Mouse (Mus musculus): ENCODE measurements at regions not wholly inside any gene's neighbourhood (a gene's known extent, or its start where the extent isn't known, plus 50 kb on each side); places are given as distances from the start of the nearest gene placed in this dataset.
"Not testable (repeated sequence)": the region's sequence is repeated elsewhere in the genome, so short reads cannot be mapped to it uniquely, and the experiment has no call there.

DNA sequence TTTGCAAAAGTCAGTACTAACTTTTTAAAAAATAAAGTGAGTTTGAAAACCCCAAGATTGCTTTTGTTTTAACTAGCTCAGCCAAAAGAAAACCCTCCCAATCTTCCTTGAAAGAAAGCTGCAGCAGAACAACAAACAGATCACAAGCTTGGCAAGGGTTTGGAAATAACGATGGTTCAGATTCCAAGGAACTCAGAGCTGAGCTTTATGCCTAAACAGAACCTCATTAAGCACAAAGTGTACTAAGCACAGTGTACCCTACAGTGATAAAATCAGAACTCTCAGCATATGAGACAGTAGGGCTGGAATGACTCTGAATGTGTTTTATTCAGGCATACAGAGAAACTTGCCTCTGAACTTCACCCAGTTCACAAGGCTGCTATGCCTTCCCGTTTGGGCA lies 77.9 kb upstream of the Pnpt1 start:
- ATAC-seq (ENCODE audit: insufficient number of reproducible peaks, low FRiP score, low TSS enrichment, low read depth) (no peak), DNase-seq (ENCODE audit: low spot score) (no peak)
- Histone ChIP-seq H3K27me3 (ENCODE audit: control insufficient read depth, insufficient read depth, low read length) (no peaks in the 10 kb centered on the region), H3K4me3 (ENCODE audit: low read depth, low read length) (no peak overlapping the region), H3K4me2 (ENCODE audit: low read depth, severe bottlenecking) (no peak overlapping the region), H3K36me3 (ENCODE audit: control insufficient read depth, insufficient read depth, low read length) (no peaks in the 10 kb centered on the region), H3K9ac (ENCODE audit: low read length) (no peak overlapping the region), H3K9me3 (ENCODE audit: control insufficient read depth, low read length) (no peaks in the 10 kb centered on the region), H3K4me1 (ENCODE audit: control insufficient read depth, insufficient read depth, low read length) (no peaks in the 10 kb centered on the region), H3K27ac (replicated peaks; ENCODE audit: low read depth, low read length) (no peak overlapping the region)
- 60% methylated on average over 2 of the region's 2 CpGs for WGBS

DNA sequence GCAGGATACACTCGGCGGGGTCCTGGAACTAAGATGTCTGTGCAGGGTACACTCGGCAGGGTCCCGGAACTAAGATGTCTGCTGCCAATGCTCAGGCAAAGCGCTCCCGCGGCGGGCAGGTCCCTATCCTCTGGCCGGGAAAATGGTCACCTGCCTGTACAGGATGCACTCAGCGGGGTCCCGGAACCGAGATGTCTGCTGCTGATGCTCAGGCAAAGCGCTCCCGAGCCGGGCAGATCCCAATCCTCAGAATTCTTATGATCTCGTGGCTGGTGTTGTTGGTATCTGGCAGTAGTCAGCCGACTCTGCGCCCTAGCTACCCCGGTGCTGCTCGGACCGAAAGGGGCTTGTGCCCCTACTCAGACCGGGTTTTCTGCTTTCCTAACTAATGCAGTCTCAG lies 61.0 kb upstream of the Pnpt1 start:
- H3K27me3 ChIP-seq (ENCODE audit: control insufficient read depth, insufficient read depth, low read length); ATAC-seq (ENCODE audit: insufficient number of reproducible peaks, low FRiP score, low TSS enrichment, low read depth): not testable (repeated sequence)

DNA sequence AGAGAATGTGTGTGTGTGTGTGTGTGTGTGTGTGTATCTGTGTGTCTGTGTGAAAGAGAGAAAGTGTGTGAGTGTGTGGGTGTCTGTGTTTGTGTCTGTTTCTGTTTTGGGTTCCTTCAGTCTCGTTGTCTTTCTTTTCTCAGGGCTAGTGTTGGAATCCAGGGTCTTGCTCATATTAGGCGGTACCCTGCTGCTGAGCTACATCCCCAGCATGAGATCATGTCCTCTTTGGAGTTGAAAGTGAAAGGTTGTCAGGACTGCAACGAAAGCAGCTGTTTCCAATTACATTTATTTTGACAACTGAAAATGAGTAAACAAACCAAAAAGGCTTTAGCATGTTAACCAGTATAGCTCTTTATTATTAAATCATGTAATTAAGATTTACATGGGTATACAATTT lies 58.3 kb upstream of the Pnpt1 start:
- H3K27ac ChIP-seq (replicated peaks; ENCODE audit: low read depth, low read length): no peak overlapping the region
- DNase-seq (ENCODE audit: low spot score): no peak
- H3K9ac ChIP-seq (ENCODE audit: low read length): no peak overlapping the region
- no peaks in the 10 kb centered on the region for H3K9me3 ChIP-seq (ENCODE audit: control insufficient read depth, low read length)
- no peaks in the 10 kb centered on the region for H3K4me1 ChIP-seq (ENCODE audit: control insufficient read depth, insufficient read depth, low read length)
- H3K27me3 ChIP-seq (ENCODE audit: control insufficient read depth, insufficient read depth, low read length): no peaks in the 10 kb centered on the region
- no peaks in the 10 kb centered on the region for H3K36me3 ChIP-seq (ENCODE audit: control insufficient read depth, insufficient read depth, low read length)
- no peak for ATAC-seq (ENCODE audit: insufficient number of reproducible peaks, low FRiP score, low TSS enrichment, low read depth)
- H3K4me3 ChIP-seq (ENCODE audit: low read depth, low read length): no peak overlapping the region
- 43% methylated on average over 3 of the region's 3 CpGs for WGBS
- H3K4me2 ChIP-seq (ENCODE audit: low read depth, severe bottlenecking): no peak overlapping the region

More for the DNA sequence above, 61.0 kb upstream of the Pnpt1 start:
- H3K36me3 ChIP-seq (ENCODE audit: control insufficient read depth, insufficient read depth, low read length); H3K27ac ChIP-seq (replicated peaks; ENCODE audit: low read depth, low read length); DNase-seq (ENCODE audit: low spot score); H3K4me3 ChIP-seq (ENCODE audit: low read depth, low read length); H3K4me1 ChIP-seq (ENCODE audit: control insufficient read depth, insufficient read depth, low read length); H3K9me3 ChIP-seq (ENCODE audit: control insufficient read depth, low read length); H3K4me2 ChIP-seq (ENCODE audit: low read depth, severe bottlenecking); H3K9ac ChIP-seq (ENCODE audit: low read length): not testable (repeated sequence)
- WGBS: 88% methylated on average over 22 of the region's 22 CpGs
